Mouse (Mus musculus): Measurements from ENCODE around the gene Sh2d4b. TPM values are rescaled to one million over a fixed set of nuclear protein-coding genes. Genes with fewer than 3 reads are reported as not detected.

Gene Sh2d4b
- total and polyA plus RNA-seq, 3 experiments, result 0.12 to 0.26 TPM; not detected in 1

GRCm38 (mm10) chr14:40864811-40865514 is 28.1 kb downstream of the Sh2d4b start:
- TF ChIP-seq CHD2 (IDR thresholded peaks at IDR 0.05; ENCODE audit: low read length) (no peak), MAZ (IDR thresholded peaks at IDR 0.05; ENCODE audit: low read depth, low read length) (no peak), JUND (IDR thresholded peaks at IDR 0.05; ENCODE audit: low read depth, low read length) (no peak), ZKSCAN1 (IDR thresholded peaks at IDR 0.05; ENCODE audit: low read depth, low read length) (no peak), ZMIZ1 (IDR thresholded peaks at IDR 0.05; ENCODE audit: low read depth, low read length) (no peak), SIN3A (IDR thresholded peaks at IDR 0.05; ENCODE audit: low read length) (no peak), MAX (IDR thresholded peaks at IDR 0.05; ENCODE audit: low read length) (no peak), RAD21 (IDR thresholded peaks at IDR 0.05; ENCODE audit: low read depth, low read length) (no peak), POLR2A (IDR thresholded peaks at IDR 0.05; ENCODE audit: control insufficient read depth in 1 of 2, insufficient read depth in 1 of 2, low read depth in 1 of 2, low read length in 2 of 2, poor library complexity in 1 of 2) (no peak), MYC (IDR thresholded peaks at IDR 0.05; ENCODE audit: low read depth, low read length) (no peak), SMC3 (IDR thresholded peaks at IDR 0.05; ENCODE audit: low read depth, low read length) (no peak), HCFC1 (IDR thresholded peaks at IDR 0.05; ENCODE audit: low read depth, low read length) (no peak), GABPA (IDR thresholded peaks at IDR 0.05; ENCODE audit: low read depth, low read length) (no peak), USF1 (IDR thresholded peaks at IDR 0.05; ENCODE audit: low read depth, low read length) (no peak), MAFK (IDR thresholded peaks at IDR 0.05; ENCODE audit: borderline replicate concordance, low read depth, low read length) (no peak), ZNF384 (IDR thresholded peaks at IDR 0.05; ENCODE audit: low read depth, low read length) (no peak)
- H3K9me3 ChIP-seq (replicated peaks; ENCODE audit: insufficient read depth, low read length), result no peaks in the 10 kb centered on the region
- no peak overlapping the region for H3K4me3 ChIP-seq (ENCODE audit: control insufficient read depth in 1 of 2, insufficient read depth in 1 of 2, low read depth in 2 of 2, low read length in 2 of 2)
- no peak overlapping the region for H3K27ac ChIP-seq (ENCODE audit: control insufficient read depth, low read depth, low read length)
- no peak for DNase-seq (ENCODE audit: low read depth, low spot score)
- H3K27me3 ChIP-seq (ENCODE audit: control insufficient read depth in 1 of 2, insufficient read depth in 2 of 2, low read length in 2 of 2), result no peaks in the 10 kb centered on the region
- H3K9ac ChIP-seq (ENCODE audit: control insufficient read depth, low read depth, low read length, poor library complexity, severe bottlenecking), result no peak overlapping the region
- H3K4me1 ChIP-seq (ENCODE audit: control insufficient read depth in 1 of 2, insufficient read depth in 2 of 2, low read length in 2 of 2), result no peaks in the 10 kb centered on the region
- H3K79me2 ChIP-seq (ENCODE audit: control insufficient read depth, insufficient read depth, low read length, poor library complexity), result no peaks in the 10 kb centered on the region
- no peaks in the 10 kb centered on the region for H3K36me3 ChIP-seq (ENCODE audit: control insufficient read depth in 1 of 2, insufficient read depth in 2 of 2, low read length in 2 of 2)

- Histone ChIP-seq H3K79me2 (ENCODE audit: control insufficient read depth, insufficient read depth, low read length, poor library complexity) (no peaks in the 10 kb centered on the region), H3K36me3 (ENCODE audit: control insufficient read depth in 1 of 2, insufficient read depth in 2 of 2, low read length in 2 of 2) (no peaks in the 10 kb centered on the region), H3K27me3 (ENCODE audit: control insufficient read depth in 1 of 2, insufficient read depth in 2 of 2, low read length in 2 of 2) (no peaks in the 10 kb centered on the region), H3K27ac (ENCODE audit: control insufficient read depth, low read depth, low read length) (no peak overlapping the region), H3K4me3 (ENCODE audit: control insufficient read depth in 1 of 2, insufficient read depth in 1 of 2, low read depth in 2 of 2, low read length in 2 of 2) (no peak overlapping the region), H3K9ac (ENCODE audit: control insufficient read depth, low read depth, low read length, poor library complexity, severe bottlenecking) (no peak overlapping the region), H3K9me3 (replicated peaks; ENCODE audit: insufficient read depth, low read length) (no peaks in the 10 kb centered on the region), H3K4me1 (ENCODE audit: control insufficient read depth in 1 of 2, insufficient read depth in 2 of 2, low read length in 2 of 2) (no peaks in the 10 kb centered on the region)
- TF ChIP-seq MAZ (IDR thresholded peaks at IDR 0.05; ENCODE audit: low read depth, low read length) (no peak), MYC (IDR thresholded peaks at IDR 0.05; ENCODE audit: low read depth, low read length) (no peak), RAD21 (IDR thresholded peaks at IDR 0.05; ENCODE audit: low read depth, low read length) (no peak), NELFE (IDR thresholded peaks at IDR 0.05; ENCODE audit: low read depth, low read length) (no peak), USF1 (IDR thresholded peaks at IDR 0.05; ENCODE audit: low read depth, low read length) (no peak), TCF12 (IDR thresholded peaks at IDR 0.05; ENCODE audit: low read depth, low read length) (no peak), ZC3H11A (IDR thresholded peaks at IDR 0.05; ENCODE audit: low read depth, low read length) (no peak)
- no peak for DNase-seq (ENCODE audit: low read depth, low spot score)
Observed at GRCm38 (mm10) chr14:40863659-40864058, 29.4 kb downstream of the Sh2d4b start.
